Mouse (Mus musculus): ENCODE results near the gene Ccl17. TPM values are rescaled to one million over a fixed set of nuclear protein-coding genes. Genes with fewer than 3 reads are reported as not detected.
A peak's percentile ranks its signal among the peaks of the same experiment; 100 is the strongest.
"Not testable (repeated sequence)": the region's sequence is repeated elsewhere in the genome, so short reads cannot be mapped to it uniquely, and the experiment has no call there.

The Ccl17 gene
- polyA plus RNA-seq, 1 experiment: not detected

- TF ChIP-seq GATA1 (IDR thresholded peaks at IDR 0.05; ENCODE audit: borderline replicate concordance, low read length) (no peak), FLI1 (IDR thresholded peaks at IDR 0.05; ENCODE audit: low read length) (no peak)
- Histone ChIP-seq H3K27me3 (replicated peaks) (no peaks in the 10 kb centered on the region), H3K4me1 (peaks cover 22% of the 10 kb centered on the region), H3K36me3 (replicated peaks; ENCODE audit: low read length) (peaks cover 21% of the 10 kb centered on the region), H3K9me3 (no peaks in the 10 kb centered on the region), H3K4me3 (replicated peaks) (peak within 1 kb of the TSS; percentile 98)
Observed at GRCm38 (mm10) chr8:94837662-94838574, 27.7 kb downstream of the Ccl17 start, which contains the start of the genes Coq9 and Ciapin1. Gene Coq9, plus strand, starts transcription at chr8:94838321. Gene Ciapin1, minus strand, starts transcription at chr8:94838358.

DNA sequence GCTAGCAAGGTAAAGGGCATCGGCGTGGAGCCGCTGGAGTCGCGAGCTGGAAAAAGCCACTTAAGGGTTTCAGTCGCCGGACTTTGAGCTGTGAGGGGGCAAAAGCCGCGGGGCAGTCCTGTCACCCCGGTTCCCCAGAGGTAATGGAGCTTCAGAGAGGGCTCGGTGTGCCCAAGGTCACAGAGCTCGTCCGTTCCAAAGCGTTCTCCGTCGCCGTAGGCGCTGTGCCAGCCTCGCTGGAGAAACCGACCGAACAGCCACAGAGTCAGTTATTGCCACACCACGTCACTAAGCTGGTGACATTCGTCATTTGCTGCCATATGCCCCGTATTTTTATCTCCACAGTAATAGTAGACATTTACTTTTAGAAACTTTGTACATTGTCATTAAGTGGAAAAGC is 28.3 kb downstream of the Ccl17 start:
- H3K36me3 ChIP-seq (replicated peaks; ENCODE audit: low read length): peaks cover 21% of the 10 kb centered on the region
- peak overlapping the region; percentile 98 for H3K4me3 ChIP-seq (replicated peaks)
- peaks cover 21% of the 10 kb centered on the region for H3K4me1 ChIP-seq
- no peaks in the 10 kb centered on the region for H3K9me3 ChIP-seq
- no peak for TF ChIP-seq FLI1 (IDR thresholded peaks at IDR 0.05; ENCODE audit: low read length)
- TF ChIP-seq GATA1 (IDR thresholded peaks at IDR 0.05; ENCODE audit: borderline replicate concordance, low read length): no peak
- H3K27me3 ChIP-seq (replicated peaks): no peaks in the 10 kb centered on the region

DNA sequence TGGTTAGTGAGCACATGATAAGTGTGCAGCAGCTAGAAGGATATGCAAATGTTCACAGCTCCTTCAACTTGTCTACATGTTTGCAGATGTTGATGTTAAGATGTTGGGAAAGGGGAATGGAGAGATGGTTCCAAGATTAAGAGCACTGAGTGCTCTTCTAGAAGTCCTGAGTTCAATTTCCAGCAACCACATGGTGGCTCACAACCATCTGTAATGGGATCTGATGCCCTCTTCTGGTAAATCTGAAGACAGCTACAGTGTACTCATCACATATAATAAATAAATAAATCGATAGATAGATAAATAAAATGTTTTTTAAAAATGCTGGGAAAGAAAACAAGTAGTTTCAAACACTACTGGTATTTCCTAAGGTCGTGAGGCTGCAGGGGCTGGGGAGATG is 30.9 kb downstream of the Ccl17 start:
- Histone ChIP-seq H3K4me3 (replicated peaks) (no peak overlapping the region), H3K4me1 (peaks cover 18% of the 10 kb centered on the region), H3K36me3 (replicated peaks; ENCODE audit: low read length) (peaks cover 46% of the 10 kb centered on the region), H3K9me3 (no peaks in the 10 kb centered on the region), H3K27me3 (replicated peaks) (no peaks in the 10 kb centered on the region)
- no peak for TF ChIP-seq FLI1 (IDR thresholded peaks at IDR 0.05; ENCODE audit: low read length)

GRCm38 (mm10) chr8:94850049-94850448 is 39.8 kb downstream of the Ccl17 start:
- Histone ChIP-seq H3K27me3 (replicated peaks) (no peaks in the 10 kb centered on the region), H3K36me3 (replicated peaks; ENCODE audit: low read length) (peaks cover 97% of the 10 kb centered on the region), H3K4me3 (replicated peaks) (no peak overlapping the region), H3K4me1 (0 out of 2 replicates have a peak, but pooled peaks cover 3% of the 10 kb centered on the region), H3K9me3 (no peaks in the 10 kb centered on the region)
- TF ChIP-seq FLI1 (IDR thresholded peaks at IDR 0.05; ENCODE audit: low read length): no peak
- no peak for TF ChIP-seq GATA1 (IDR thresholded peaks at IDR 0.05; ENCODE audit: borderline replicate concordance, low read length)

- not testable (repeated sequence) for H3K9me3 ChIP-seq; H3K27me3 ChIP-seq (replicated peaks); H3K4me3 ChIP-seq (replicated peaks)
- H3K36me3 ChIP-seq (replicated peaks; ENCODE audit: low read length): peaks cover 67% of the 10 kb centered on the region
- H3K4me1 ChIP-seq: peaks cover 21% of the 10 kb centered on the region
Observed at GRCm38 (mm10) chr8:94854761-94855160, 44.5 kb downstream of the Ccl17 start.

DNA sequence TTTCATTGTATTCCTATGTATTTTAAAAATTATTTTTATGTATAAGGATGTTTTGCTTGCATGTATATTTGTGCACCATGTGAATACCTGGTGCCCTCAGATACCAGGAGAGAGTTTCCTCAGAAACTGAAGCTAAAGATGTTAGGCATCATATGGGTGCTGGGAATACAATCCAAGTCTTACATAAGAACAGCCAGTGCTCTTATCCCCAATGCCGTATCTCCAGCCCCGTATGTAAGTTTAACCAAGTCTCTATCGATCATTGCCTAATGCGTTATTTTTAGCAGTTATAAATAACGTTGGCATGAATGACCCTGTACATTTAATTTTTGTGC is 46.7 kb downstream of the Ccl17 start:
- H3K9me3 ChIP-seq: no peaks in the 10 kb centered on the region
- H3K4me3 ChIP-seq (replicated peaks): peak overlapping the region; percentile 99
- H3K36me3 ChIP-seq (replicated peaks; ENCODE audit: low read length): peaks cover 67% of the 10 kb centered on the region
- peaks cover 30% of the 10 kb centered on the region for H3K4me1 ChIP-seq
- H3K27me3 ChIP-seq (replicated peaks): no peaks in the 10 kb centered on the region
- TF ChIP-seq FLI1 (IDR thresholded peaks at IDR 0.05; ENCODE audit: low read length) (no peak), GATA1 (IDR thresholded peaks at IDR 0.05; ENCODE audit: borderline replicate concordance, low read length) (no peak)

DNA sequence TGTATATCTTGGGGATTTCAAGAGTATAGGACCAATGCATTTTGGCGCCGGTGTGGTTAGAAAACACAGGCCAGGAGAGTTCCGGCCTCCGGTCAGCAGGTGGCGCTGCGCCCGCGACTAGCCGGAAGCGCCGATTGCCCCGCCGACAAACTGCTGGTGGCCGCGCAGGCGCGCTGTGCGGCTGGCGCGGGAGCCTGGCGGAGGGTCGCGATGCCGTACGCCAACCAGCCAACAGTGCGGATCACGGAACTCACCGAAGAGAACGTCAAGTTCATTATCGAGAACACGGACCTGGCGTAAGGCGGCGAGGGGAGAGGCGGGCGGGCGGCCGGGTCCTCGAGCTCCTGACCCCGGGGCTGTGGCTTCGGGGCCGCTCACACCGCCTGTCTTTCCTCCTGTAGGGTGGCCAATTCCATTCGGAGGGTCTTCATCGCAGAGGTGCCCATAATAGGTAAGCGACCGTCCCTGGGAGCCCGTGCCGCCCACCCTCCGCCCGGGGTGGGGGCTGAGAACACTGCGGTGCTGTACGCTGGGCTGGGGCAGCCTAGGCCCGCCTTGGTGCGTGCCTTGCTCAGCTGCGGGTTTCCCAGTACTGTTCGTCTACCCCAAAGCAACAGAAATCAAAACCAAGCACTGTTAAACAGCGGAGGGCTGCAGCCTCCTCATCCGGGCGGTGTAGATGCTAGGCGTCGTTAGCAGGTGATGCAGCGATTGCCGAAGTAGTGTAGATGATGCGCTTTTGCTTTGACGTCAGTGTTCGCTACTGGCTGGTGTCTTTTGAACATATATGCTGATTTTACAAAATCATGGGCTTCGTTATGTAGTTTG is 47.3 kb downstream of the Ccl17 start, which contains the start of gene Polr2c:
TSS of gene Polr2c (plus strand) at position 105 of the 828 bp plus-strand sequence.
- Histone ChIP-seq H3K36me3 (replicated peaks; ENCODE audit: low read length) (peaks cover 67% of the 10 kb centered on the region), H3K27me3 (replicated peaks) (no peaks in the 10 kb centered on the region), H3K4me1 (peaks cover 33% of the 10 kb centered on the region), H3K9me3 (no peaks in the 10 kb centered on the region), H3K4me3 (replicated peaks) (peak within 1 kb of the TSS; percentile 99)
- TF ChIP-seq FLI1 (IDR thresholded peaks at IDR 0.05; ENCODE audit: low read length) (no peak), GATA1 (IDR thresholded peaks at IDR 0.05; ENCODE audit: borderline replicate concordance, low read length) (no peak)

- Histone ChIP-seq H3K9me3 (no peaks in the 10 kb centered on the region), H3K27me3 (replicated peaks) (peaks cover 1% of the 10 kb centered on the region), H3K4me1 (peaks cover 42% of the 10 kb centered on the region), H3K4me3 (replicated peaks) (no peak overlapping the region), H3K36me3 (replicated peaks; ENCODE audit: low read length) (peaks cover 70% of the 10 kb centered on the region)
- TF ChIP-seq GATA1 (IDR thresholded peaks at IDR 0.05; ENCODE audit: borderline replicate concordance, low read length) (no peak), FLI1 (IDR thresholded peaks at IDR 0.05; ENCODE audit: low read length) (no peak)
Observed at GRCm38 (mm10) chr8:94861352-94861910, 51.2 kb downstream of the Ccl17 start.

Other genes with a start within 250 kb of the Ccl17 start
- 0.56 and 3.4 TPM in 2 replicates for gene Rspry1, start 208.5 kb upstream of the Ccl17 start, polyA plus RNA-seq (2012; ENCODE audit: insufficient read depth, low replicate concordance)
- gene Fam192a, start 208.5 kb upstream of the Ccl17 start, polyA plus RNA-seq (2012; ENCODE audit: insufficient read depth, low replicate concordance): 11.1 and 44.5 TPM in 2 replicates
- gene Arl2bp, start 143.9 kb upstream of the Ccl17 start, polyA plus RNA-seq (2012; ENCODE audit: insufficient read depth, low replicate concordance): 13.7 and 16.1 TPM in 2 replicates
- not detected in 2 replicates for gene Pllp, start 114.2 kb upstream of the Ccl17 start, polyA plus RNA-seq (2012; ENCODE audit: insufficient read depth, low replicate concordance)
- gene Ccl22, start 64.9 kb upstream of the Ccl17 start, polyA plus RNA-seq (2012; ENCODE audit: insufficient read depth, low replicate concordance): 0.30 TPM in 1 of 2 replicates, not detected in the other
- 0.44 TPM in 1 of 2 replicates, not detected in the other for gene Cx3cl1, start 38.4 kb upstream of the Ccl17 start, polyA plus RNA-seq (2012; ENCODE audit: insufficient read depth, low replicate concordance)
- 62.7 and 175 TPM in 2 replicates for gene Coq9, start 27.9 kb downstream of the Ccl17 start, polyA plus RNA-seq (2012; ENCODE audit: insufficient read depth, low replicate concordance)
- 404 and 666 TPM in 2 replicates for gene Ciapin1, start 27.9 kb downstream of the Ccl17 start, polyA plus RNA-seq (2012; ENCODE audit: insufficient read depth, low replicate concordance)
- gene Polr2c, start 47.0 kb downstream of the Ccl17 start, polyA plus RNA-seq (2012; ENCODE audit: insufficient read depth, low replicate concordance): 15.3 and 21.3 TPM in 2 replicates
- 0.81 and 1.1 TPM in 2 replicates for gene Dok4, start 65.9 kb downstream of the Ccl17 start, polyA plus RNA-seq (2012; ENCODE audit: insufficient read depth, low replicate concordance)
- 0.73 and 1.4 TPM in 2 replicates for gene Ccdc102a, start 107.6 kb downstream of the Ccl17 start, polyA plus RNA-seq (2012; ENCODE audit: insufficient read depth, low replicate concordance)
- 1.2 and 1.8 TPM in 2 replicates for gene Adgrg5, start 113.2 kb downstream of the Ccl17 start, polyA plus RNA-seq (2012; ENCODE audit: insufficient read depth, low replicate concordance)
- gene Adgrg1, start 164.3 kb downstream of the Ccl17 start, polyA plus RNA-seq (2012; ENCODE audit: insufficient read depth, low replicate concordance): 388 and 1,147 TPM in 2 replicates
- gene Adgrg3, start 207.2 kb downstream of the Ccl17 start, polyA plus RNA-seq (2012; ENCODE audit: insufficient read depth, low replicate concordance): 111 and 126 TPM in 2 replicates
- gene Drc7, start 244.7 kb downstream of the Ccl17 start, polyA plus RNA-seq (2012; ENCODE audit: insufficient read depth, low replicate concordance): 0.51 TPM in 1 of 2 replicates, not detected in the other